Mouse (Mus musculus): ENCODE data around the gene Abracl.

DNA sequence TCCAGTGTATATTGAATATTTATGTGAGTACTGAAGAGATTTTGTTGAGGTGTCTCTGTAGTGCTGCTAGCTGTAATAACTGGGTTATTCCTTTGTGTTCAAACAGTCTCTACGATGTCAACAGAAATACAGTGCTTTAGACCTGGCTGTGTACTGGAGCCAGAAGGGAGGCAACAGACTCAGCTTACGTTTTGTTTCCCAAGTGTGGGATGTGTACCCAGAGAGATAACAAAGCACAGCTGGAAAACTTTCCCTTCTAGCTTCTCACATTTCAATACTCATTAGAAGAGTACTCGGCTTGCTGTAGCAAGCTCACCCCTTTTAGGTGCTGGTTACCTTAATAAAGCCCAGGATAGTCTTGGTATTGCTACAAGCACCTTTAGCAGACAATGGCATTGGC lies 49.8 kb upstream of the Abracl start:
- TF ChIP-seq EP300 (optimal IDR thresholded peaks at IDR 0.05) (no peak), CTCF (IDR thresholded peaks at IDR 0.05; ENCODE audit: low read depth) (no peak)

Measured in stomach, postnatal 0 days (tissue).